Mouse (Mus musculus) heart, embryonic 15.5 days (tissue): ENCODE data around the gene F2rl2. TPM values are rescaled to one million over a fixed set of nuclear protein-coding genes. Genes with fewer than 3 reads are reported as not detected.

Experiments
- ATAC-seq: fragments of 200-750 bp; cut with Nextera tagmentation; replicated peaks from 2 replicates; pipeline ENCODE4 v1.8.0; 2017; ENCODE audit warnings: low read depth, moderate TSS enrichment; ENCODE audit not compliant: insufficient number of reproducible peaks, insufficient read depth, low FRiP score
- H3K27ac ChIP-seq: fragments of 300-500 bp; sonication (generic); 2 replicates; pipeline ENCODE4 v1.5.1; 2015; ENCODE audit warnings: mild to moderate bottlenecking, inconsistent platforms
- H3K27me3 ChIP-seq: fragments of 300-500 bp; sonication (generic); 2 replicates; pipeline ENCODE4 v1.6.1; 2015; ENCODE audit warnings: inconsistent platforms
- H3K36me3 ChIP-seq: fragments of 300-500 bp; sonication (generic); 2 replicates; pipeline ENCODE4 v1.6.1; 2015; ENCODE audit warnings: mild to moderate bottlenecking, inconsistent platforms
- H3K4me1 ChIP-seq: fragments of 300-500 bp; sonication (generic); replicated peaks from 2 replicates; pipeline ENCODE4 v1.6.1; 2015; ENCODE audit warnings: inconsistent platforms
- H3K4me2 ChIP-seq: fragments of 300-500 bp; sonication (generic); 2 replicates; pipeline ENCODE4 v1.6.1; 2015; ENCODE audit warnings: inconsistent platforms, mild to moderate bottlenecking, moderate library complexity
- H3K4me3 ChIP-seq: fragments of 300-500 bp; sonication (generic); 2 replicates; pipeline ENCODE4 v1.5.1; 2015; ENCODE audit warnings: mild to moderate bottlenecking, inconsistent platforms
- H3K9ac ChIP-seq: fragments of 300-500 bp; sonication (generic); 2 replicates; pipeline ENCODE4 v1.6.1; 2015; ENCODE audit warnings: mild to moderate bottlenecking, inconsistent platforms
- H3K9me3 ChIP-seq: fragments of 300-500 bp; sonication (generic); replicated peaks from 2 replicates; pipeline ENCODE4 v1.6.1; 2016; ENCODE audit warnings: inconsistent platforms
- WGBS: fragments of 180-500 bp; shearing (Covaris S2); methylation state at CpG from one replicate; pipeline ENCODE4 v1.1.7; 2015; ENCODE audit warnings: mixed read lengths; 5-methylcytosine and 5-hydroxymethylcytosine counted together
- polyA plus RNA-seq: library from polyadenylated mRNA; unstranded; fragments of >200 nt; fragmentation: Nextera tagmentation; extraction: Ambion mirVana; gene quantifications from 2 replicates; pipeline ENCODE4 v1.2.1, GENCODE M21; 2015

Gene F2rl2
- polyA plus RNA-seq, 1 experiment from 2014 or later, result 0.52 TPM

- WGBS, result 62% methylated on average over 5 of the region's 5 CpGs
- Histone ChIP-seq H3K9me3 (no peaks in the 10 kb centered on the region), H3K27ac (no peak overlapping the region), H3K9ac (no peak overlapping the region), H3K4me3 (no peak overlapping the region), H3K27me3 (no peaks in the 10 kb centered on the region), H3K36me3 (no peaks in the 10 kb centered on the region), H3K4me1 (peaks cover 5% of the 10 kb centered on the region; the same call in 1 of the 2 replicates), H3K4me2 (no peak overlapping the region)
- ATAC-seq, result no peak
Observed at GRCm38 (mm10) chr13:95703376-95703775, 6.7 kb downstream of the F2rl2 start.

GRCm38 (mm10) chr13:95705589-95705988, 8.9 kb downstream of the F2rl2 start:
- Histone ChIP-seq H3K27ac (no peak overlapping the region), H3K9ac (no peak overlapping the region), H3K4me1 (no peaks in the 10 kb centered on the region), H3K4me3 (no peak overlapping the region), H3K9me3 (no peaks in the 10 kb centered on the region), H3K36me3 (no peaks in the 10 kb centered on the region), H3K27me3 (no peaks in the 10 kb centered on the region), H3K4me2 (no peak overlapping the region)
- no peak for ATAC-seq
- WGBS, result 82% methylated on average over 6 of the region's 6 CpGs

GRCm38 (mm10) chr13:95712054-95712453, 15.4 kb downstream of the F2rl2 start:
- Histone ChIP-seq H3K9me3 (no peaks in the 10 kb centered on the region), H3K27ac (no peak overlapping the region), H3K27me3 (no peaks in the 10 kb centered on the region), H3K36me3 (no peaks in the 10 kb centered on the region), H3K4me1 (peaks cover 6% of the 10 kb centered on the region; the same call in 1 of the 2 replicates), H3K4me3 (no peak overlapping the region), H3K4me2 (no peak overlapping the region), H3K9ac (no peak overlapping the region)
- ATAC-seq, result no peak

- H3K27ac ChIP-seq, result no peak overlapping the region
- H3K9me3 ChIP-seq, result no peaks in the 10 kb centered on the region
- 85% methylated on average over 9 of the region's 9 CpGs for WGBS
- H3K4me1 ChIP-seq, result peaks cover 6% of the 10 kb centered on the region; the same call in 1 of the 2 replicates
- H3K9ac ChIP-seq, result no peak overlapping the region
- no peak overlapping the region for H3K4me3 ChIP-seq
- H3K27me3 ChIP-seq, result no peaks in the 10 kb centered on the region
- no peaks in the 10 kb centered on the region for H3K36me3 ChIP-seq
- H3K4me2 ChIP-seq, result no peak overlapping the region
- no peak for ATAC-seq
Observed at GRCm38 (mm10) chr13:95712570-95713268, 16.1 kb downstream of the F2rl2 start.

- ATAC-seq, result no peak
- Histone ChIP-seq H3K27ac (no peak overlapping the region), H3K4me1 (peaks cover 6% of the 10 kb centered on the region; the same call in 1 of the 2 replicates), H3K4me3 (no peak overlapping the region), H3K9me3 (no peaks in the 10 kb centered on the region), H3K36me3 (no peaks in the 10 kb centered on the region), H3K27me3 (no peaks in the 10 kb centered on the region), H3K9ac (no peak overlapping the region), H3K4me2 (no peak overlapping the region)
- 52% methylated on average over 3 of the region's 3 CpGs for WGBS
Observed at GRCm38 (mm10) chr13:95714271-95714975, 17.8 kb downstream of the F2rl2 start.

GRCm38 (mm10) chr13:95715356-95715755, 18.7 kb downstream of the F2rl2 start:
- no peak overlapping the region for H3K27ac ChIP-seq
- 64% methylated on average over 4 of the region's 4 CpGs for WGBS

GRCm38 (mm10) chr13:95719320-95720232, 22.9 kb downstream of the F2rl2 start:
- peaks cover 5% of the 10 kb centered on the region for H3K4me1 ChIP-seq
- no peak overlapping the region for H3K27ac ChIP-seq
- WGBS, result 48% methylated on average over 14 of the region's 14 CpGs
- H3K9me3 ChIP-seq, result no peaks in the 10 kb centered on the region
- H3K9ac ChIP-seq, result no peak overlapping the region
- peak overlapping the region; percentile 43 for H3K4me3 ChIP-seq
- H3K27me3 ChIP-seq, result no peaks in the 10 kb centered on the region
- H3K4me2 ChIP-seq, result peak overlapping the region; percentile 64
- no peaks in the 10 kb centered on the region for H3K36me3 ChIP-seq
- peak; percentile 50; the same call in 1 of the 2 replicates for ATAC-seq

More at GRCm38 (mm10) chr13:95715356-95715755, 18.7 kb downstream of the F2rl2 start:
- Histone ChIP-seq H3K9ac (no peak overlapping the region), H3K4me3 (no peak overlapping the region), H3K9me3 (no peaks in the 10 kb centered on the region), H3K4me2 (no peak overlapping the region), H3K4me1 (peaks cover 6% of the 10 kb centered on the region), H3K27me3 (no peaks in the 10 kb centered on the region), H3K36me3 (no peaks in the 10 kb centered on the region)
- no peak for ATAC-seq

- no peaks in the 10 kb centered on the region; the same call in 1 of the 2 replicates for H3K4me1 ChIP-seq
- H3K27ac ChIP-seq, result no peak overlapping the region
- H3K4me2 ChIP-seq, result no peak overlapping the region
- H3K27me3 ChIP-seq, result no peaks in the 10 kb centered on the region
- no peaks in the 10 kb centered on the region for H3K9me3 ChIP-seq
- no peaks in the 10 kb centered on the region for H3K36me3 ChIP-seq
- H3K4me3 ChIP-seq, result no peak overlapping the region
- no peak overlapping the region for H3K9ac ChIP-seq
- WGBS, result 81% methylated on average over 4 of the region's 4 CpGs
- no peak for ATAC-seq
Observed at GRCm38 (mm10) chr13:95730491-95730890, 33.8 kb downstream of the F2rl2 start.

- Histone ChIP-seq H3K4me1 (peaks cover 5% of the 10 kb centered on the region; the same call in 1 of the 2 replicates), H3K4me3 (no peak overlapping the region), H3K9me3 (no peaks in the 10 kb centered on the region), H3K4me2 (no peak overlapping the region), H3K27ac (no peak overlapping the region), H3K9ac (no peak overlapping the region), H3K36me3 (no peaks in the 10 kb centered on the region), H3K27me3 (no peaks in the 10 kb centered on the region)
- ATAC-seq, result no peak
- 66% methylated on average over 5 of the region's 5 CpGs for WGBS
Observed at GRCm38 (mm10) chr13:95739651-95740050, 43.0 kb downstream of the F2rl2 start.

GRCm38 (mm10) chr13:95741813-95742689, 45.4 kb downstream of the F2rl2 start:
- no peak for ATAC-seq

More at GRCm38 (mm10) chr13:95741813-95742689, 45.4 kb downstream of the F2rl2 start:
- no peaks in the 10 kb centered on the region for H3K36me3 ChIP-seq
- H3K4me1 ChIP-seq, result peaks cover 5% of the 10 kb centered on the region; the same call in 1 of the 2 replicates
- no peak overlapping the region for H3K4me3 ChIP-seq
- H3K4me2 ChIP-seq, result no peak overlapping the region
- no peak overlapping the region for H3K9ac ChIP-seq
- H3K9me3 ChIP-seq, result no peaks in the 10 kb centered on the region
- 86% methylated on average over 11 of the region's 11 CpGs for WGBS
- H3K27ac ChIP-seq, result no peak overlapping the region
- no peaks in the 10 kb centered on the region for H3K27me3 ChIP-seq
